Mouse (Mus musculus) stomach, postnatal 0 days (tissue): ENCODE results near the gene Ephb3. TPM values are rescaled to one million over a fixed set of nuclear protein-coding genes. Genes with fewer than 3 reads are reported as not detected.

Source experiments
- ATAC-seq: fragments of 200-750 bp; cut with Nextera tagmentation; 2 replicates; pipeline ENCODE4 v1.8.0; 2017; ENCODE audit not compliant: low FRiP score, low TSS enrichment
- DNase-seq: peaks from one replicate; pipeline ENCODE4 v3.0.0-alpha.2; 2016; ENCODE audit warnings: low spot score
- H3K27ac ChIP-seq: fragments of 300-500 bp; sonication (generic); replicated peaks from 2 replicates; pipeline ENCODE4 v1.5.1; 2014; ENCODE audit warnings: mild to moderate bottlenecking, control low read depth
- H3K27me3 ChIP-seq: fragments of 300-500 bp; sonication (generic); 2 replicates; pipeline ENCODE4 v1.6.1; 2014; ENCODE audit warnings: low read length; ENCODE audit not compliant: control insufficient read depth, insufficient read depth
- H3K36me3 ChIP-seq: fragments of 300-500 bp; sonication (generic); 2 replicates; pipeline ENCODE4 v1.6.1; 2014; ENCODE audit warnings: low read length, mixed read lengths; ENCODE audit not compliant: control insufficient read depth, insufficient read depth
- H3K4me1 ChIP-seq: fragments of 300-500 bp; sonication (generic); replicated peaks from 2 replicates; pipeline ENCODE4 v1.6.1; 2014; ENCODE audit warnings: antibody characterized with exemption; ENCODE audit not compliant: control insufficient read depth, insufficient read depth
- H3K4me2 ChIP-seq: fragments of 300-500 bp; sonication (generic); replicated peaks from 2 replicates; pipeline ENCODE4 v1.6.1; 2014; ENCODE audit warnings: low read depth, mild to moderate bottlenecking, control low read depth, moderate library complexity
- H3K4me3 ChIP-seq: fragments of 300-500 bp; sonication (generic); 2 replicates; pipeline ENCODE4 v1.5.1; 2014; ENCODE audit warnings: low read depth, low read length, control low read depth
- H3K9ac ChIP-seq: fragments of 300-500 bp; sonication (generic); 2 replicates; pipeline ENCODE4 v1.6.1; 2014; ENCODE audit warnings: mild to moderate bottlenecking, low read length, control low read depth, mixed read lengths
- H3K9me3 ChIP-seq: fragments of 300-500 bp; sonication (generic); 2 replicates; pipeline ENCODE4 v1.6.1; 2016; ENCODE audit warnings: low read length; ENCODE audit not compliant: control insufficient read depth
- CTCF ChIP-seq: IDR thresholded peaks from 2 replicates; pipeline ENCODE4 v1.5.1; 2016; ENCODE audit warnings: antibody characterized with exemption, low read depth, mild to moderate bottlenecking, moderate library complexity
- EP300 ChIP-seq: optimal IDR thresholded peaks from 2 replicates; pipeline ENCODE3; 2016; ENCODE audit warnings: antibody characterized with exemption
- WGBS: fragments of 180-500 bp; shearing (Covaris S2); extraction: QIAGEN DNeasy Blood & Tissue Kit; methylation state at CpG from one replicate; pipeline ENCODE4 v1.1.7; 2014; 5-methylcytosine and 5-hydroxymethylcytosine counted together
- polyA plus RNA-seq: library from polyadenylated mRNA; unstranded; fragments of >200 nt; fragmentation: Nextera tagmentation; extraction: Ambion mirVana; gene quantifications from 2 replicates; pipeline ENCODE4 v1.2.1, GENCODE M21; 2015

Gene Ephb3
- polyA plus RNA-seq, 1 experiment from 2014 or later, result 15.1 TPM

DNA sequence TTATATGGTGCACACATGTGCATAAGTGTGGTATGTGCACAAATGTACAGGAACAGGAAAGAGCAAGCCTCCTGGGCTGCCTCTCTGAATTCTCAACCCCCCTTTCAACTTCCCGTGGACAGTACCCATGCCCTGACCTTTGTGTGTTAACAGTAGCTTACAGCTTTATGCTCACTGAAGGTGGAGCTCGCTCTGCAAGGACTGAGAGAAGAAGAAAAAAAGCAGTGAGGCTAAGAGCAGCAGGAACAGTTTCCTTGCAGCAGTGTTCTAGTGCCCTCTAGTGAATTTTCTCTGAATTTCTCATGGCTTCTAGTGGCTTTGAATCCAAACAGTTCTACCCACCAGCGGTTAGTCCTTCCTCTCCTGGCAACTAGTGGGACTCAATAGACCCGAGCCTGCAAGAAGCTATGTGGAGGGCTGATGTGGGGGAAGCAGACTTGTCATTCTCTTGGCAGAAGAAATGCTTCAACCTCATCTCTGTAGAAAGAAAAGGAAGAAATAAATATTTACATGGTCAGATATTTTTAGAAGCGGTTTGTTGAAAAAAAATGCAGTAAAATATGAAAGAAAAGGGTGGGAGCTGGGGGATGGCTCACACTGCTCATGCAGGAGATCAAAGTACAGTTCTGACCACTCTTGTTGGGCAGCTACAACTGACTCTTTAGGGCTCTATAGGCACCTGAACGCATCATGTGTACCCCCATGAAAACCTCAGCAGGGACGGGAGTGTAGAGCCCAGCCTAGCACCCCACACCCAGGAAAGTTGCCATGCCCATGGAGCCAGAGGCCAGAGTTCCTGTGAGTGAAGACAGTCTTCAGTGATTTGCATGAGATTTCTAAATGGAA lies 11.8 kb upstream of the Ephb3 start:
- no peak overlapping the region for H3K4me2 ChIP-seq
- no peaks in the 10 kb centered on the region for H3K36me3 ChIP-seq
- no peaks in the 10 kb centered on the region for H3K9me3 ChIP-seq
- H3K9ac ChIP-seq, result no peak overlapping the region
- no peaks in the 10 kb centered on the region for H3K27me3 ChIP-seq
- 19% methylated on average over 7 of the region's 7 CpGs for WGBS
- ATAC-seq (peak; percentile 58), DNase-seq (peak; percentile 41)
- no peak overlapping the region for H3K27ac ChIP-seq
- no peak for TF ChIP-seq EP300
- TF ChIP-seq CTCF, result peak; percentile 98
- H3K4me3 ChIP-seq, result no peak overlapping the region
- no peaks in the 10 kb centered on the region for H3K4me1 ChIP-seq

DNA sequence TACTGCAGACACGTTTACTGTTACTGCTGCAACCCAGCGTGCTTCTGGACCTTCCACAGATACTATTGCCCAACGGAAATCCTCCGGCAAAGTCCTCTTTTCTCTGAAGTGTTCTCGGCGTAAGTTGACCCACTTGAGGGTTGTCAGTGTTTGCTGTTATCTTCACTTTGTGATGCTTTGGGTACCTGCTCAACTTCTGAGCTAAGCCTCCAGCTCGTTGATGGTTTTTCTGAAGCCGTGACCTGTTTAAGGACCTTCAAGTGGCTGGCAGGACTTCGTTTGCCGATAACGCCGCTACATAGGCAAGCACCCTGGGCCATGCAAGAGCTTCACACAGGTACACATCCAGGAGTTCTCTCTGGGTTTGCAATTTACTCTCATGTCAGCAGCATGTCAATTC lies 10.4 kb upstream of the Ephb3 start:
- no peaks in the 10 kb centered on the region for H3K27me3 ChIP-seq
- H3K4me1 ChIP-seq, result no peaks in the 10 kb centered on the region
- 88% methylated on average over 12 of the region's 12 CpGs for WGBS
- H3K27ac ChIP-seq, result no peak overlapping the region
- H3K4me3 ChIP-seq, result no peak overlapping the region
- H3K4me2 ChIP-seq, result no peak overlapping the region
- H3K9ac ChIP-seq, result no peak overlapping the region
- no peaks in the 10 kb centered on the region for H3K9me3 ChIP-seq
- TF ChIP-seq CTCF, result no peak
- no peak for TF ChIP-seq EP300
- H3K36me3 ChIP-seq, result no peaks in the 10 kb centered on the region
- DNase-seq (no peak), ATAC-seq (no peak)

DNA sequence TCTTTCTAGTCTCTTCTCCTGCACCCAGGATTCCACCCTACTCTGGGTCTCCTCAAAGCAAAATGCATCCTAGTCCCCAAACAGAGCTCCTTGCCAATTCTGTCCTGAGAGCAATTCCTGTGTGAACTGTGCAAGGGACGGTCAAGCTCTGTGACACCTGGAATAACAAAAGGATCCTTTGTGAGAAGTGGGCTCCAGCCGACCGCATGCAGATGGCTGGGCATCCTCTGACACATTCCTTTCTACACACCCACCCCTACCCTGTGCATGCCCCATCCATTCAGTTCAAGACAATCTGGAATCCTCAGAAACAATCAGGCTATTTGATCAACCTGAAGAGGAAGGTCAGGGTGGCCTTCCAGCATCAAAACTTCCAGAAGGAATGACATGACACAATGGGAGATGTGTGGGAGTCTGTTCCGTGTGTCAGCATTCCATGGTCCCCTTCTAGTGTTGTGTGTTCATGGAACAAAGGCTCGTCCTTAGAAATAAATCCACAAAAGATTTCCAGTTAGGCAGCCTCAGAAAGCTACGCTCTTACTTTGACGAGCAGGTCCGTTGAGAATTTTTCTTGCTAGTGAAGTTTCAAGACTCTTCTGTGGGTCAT lies 9.2 kb upstream of the Ephb3 start:
- no peak for TF ChIP-seq EP300
- TF ChIP-seq CTCF, result no peak
- no peaks in the 10 kb centered on the region for H3K9me3 ChIP-seq
- no peaks in the 10 kb centered on the region for H3K36me3 ChIP-seq
- H3K27me3 ChIP-seq, result no peaks in the 10 kb centered on the region
- no peak overlapping the region for H3K4me3 ChIP-seq
- H3K4me2 ChIP-seq, result no peak overlapping the region
- no peak for DNase-seq
- no peaks in the 10 kb centered on the region for H3K4me1 ChIP-seq
- H3K9ac ChIP-seq, result no peak overlapping the region
- ATAC-seq, result no peak
- H3K27ac ChIP-seq, result no peak overlapping the region
- WGBS, result 69% methylated on average over 8 of the region's 8 CpGs

DNA sequence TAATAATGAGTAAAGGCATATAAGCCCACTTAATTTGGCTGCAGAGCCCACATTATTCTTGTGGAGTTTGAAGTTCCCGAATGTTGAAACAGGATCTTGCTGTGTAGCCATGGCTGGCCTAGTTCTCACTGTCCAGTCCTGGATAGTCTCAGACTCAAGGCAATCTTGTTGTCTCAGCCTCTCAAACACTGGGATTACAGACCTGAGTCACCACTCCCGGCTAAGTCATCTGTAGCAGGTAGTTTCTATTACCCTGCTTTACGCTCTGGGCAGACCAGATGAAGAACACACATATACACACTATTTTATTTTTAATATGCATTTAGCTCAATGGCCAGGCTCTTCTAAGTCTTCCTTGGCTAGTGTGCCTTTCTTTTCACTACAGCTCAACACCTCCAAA lies 8.0 kb upstream of the Ephb3 start:
- no peak for ATAC-seq
- no peak overlapping the region for H3K4me2 ChIP-seq
- WGBS, result 77% methylated on average over 3 of the region's 3 CpGs
- H3K4me3 ChIP-seq, result no peak overlapping the region
- H3K9ac ChIP-seq, result no peak overlapping the region
- no peak overlapping the region for H3K27ac ChIP-seq
- DNase-seq, result no peak
- H3K27me3 ChIP-seq, result no peaks in the 10 kb centered on the region
- H3K36me3 ChIP-seq, result no peaks in the 10 kb centered on the region
- no peak for TF ChIP-seq CTCF
- TF ChIP-seq EP300, result no peak
- H3K4me1 ChIP-seq, result no peaks in the 10 kb centered on the region
- H3K9me3 ChIP-seq, result no peaks in the 10 kb centered on the region

DNA sequence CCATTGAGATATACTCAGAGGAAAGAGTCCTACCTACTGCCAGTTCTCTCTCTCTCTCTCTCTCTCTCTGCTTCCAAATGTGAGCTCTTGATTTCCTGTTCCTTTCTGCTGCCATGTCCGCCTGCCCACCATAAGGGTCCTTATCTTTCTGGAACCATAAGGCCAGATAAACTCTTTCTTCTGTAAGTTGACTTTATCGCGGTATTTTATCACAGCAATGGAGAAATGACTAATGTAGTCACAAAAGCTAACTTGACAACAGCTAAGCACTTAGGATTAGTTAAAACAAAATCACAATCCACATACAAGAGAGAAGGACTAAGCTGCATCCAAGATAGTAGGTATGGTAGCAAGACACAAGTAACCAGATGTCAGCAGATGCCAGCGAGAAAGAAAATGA lies 7.0 kb upstream of the Ephb3 start:
- Histone ChIP-seq H3K27me3 (no peaks in the 10 kb centered on the region), H3K27ac (no peak overlapping the region), H3K4me3 (no peak overlapping the region), H3K9ac (no peak overlapping the region), H3K36me3 (no peaks in the 10 kb centered on the region), H3K4me2 (no peak overlapping the region), H3K9me3 (no peaks in the 10 kb centered on the region), H3K4me1 (no peaks in the 10 kb centered on the region)
- TF ChIP-seq EP300 (no peak), CTCF (no peak)
- WGBS, result 64% methylated on average over 4 of the region's 4 CpGs
- ATAC-seq, result no peak
- DNase-seq, result no peak

DNA sequence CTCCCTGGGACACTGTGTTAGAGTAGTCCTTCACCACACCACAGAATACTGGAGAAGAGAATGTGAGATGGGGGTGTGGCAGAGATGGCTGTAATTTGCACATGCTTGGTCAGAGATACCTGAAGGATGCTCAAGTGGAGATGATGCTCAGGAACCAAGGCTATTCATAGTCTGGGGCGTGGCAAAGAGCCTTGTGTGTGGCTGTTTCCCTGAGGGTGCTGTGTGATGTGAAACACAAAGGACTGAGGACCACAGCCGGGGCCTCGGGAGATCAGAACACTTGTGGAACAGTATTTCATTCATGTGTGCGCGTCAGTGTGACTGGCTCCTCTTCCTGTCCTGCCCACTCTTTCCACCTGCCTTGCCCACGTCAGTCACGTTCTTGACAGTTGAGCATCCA lies 6.5 kb upstream of the Ephb3 start:
- Histone ChIP-seq H3K27me3 (no peaks in the 10 kb centered on the region), H3K27ac (no peak overlapping the region), H3K4me1 (no peaks in the 10 kb centered on the region), H3K36me3 (no peaks in the 10 kb centered on the region), H3K4me3 (no peak overlapping the region), H3K9me3 (no peaks in the 10 kb centered on the region), H3K9ac (no peak overlapping the region), H3K4me2 (no peak overlapping the region)
- TF ChIP-seq CTCF (no peak), EP300 (no peak)
- DNase-seq (no peak), ATAC-seq (no peak)
- WGBS, result 95% methylated on average over 7 of the region's 7 CpGs
